Mouse (Mus musculus) limb, embryonic 10.5 days (tissue): ENCODE results near the gene Gpank1. TPM values are rescaled to one million over a fixed set of nuclear protein-coding genes. Genes with fewer than 3 reads are reported as not detected.

ENCODE experiments used
- DNase-seq: peaks from one replicate; pipeline ENCODE4 v3.0.0-alpha.2; 2017; ENCODE audit warnings: low spot score
- H3K27ac ChIP-seq: fragments of 300-500 bp; sonication (generic); 2 replicates; pipeline ENCODE4 v1.5.1; 2016; ENCODE audit warnings: mild to moderate bottlenecking
- H3K27me3 ChIP-seq: fragments of 300-500 bp; sonication (generic); 2 replicates; pipeline ENCODE4 v1.6.1; 2016; ENCODE audit warnings: low read depth, mild to moderate bottlenecking; ENCODE audit not compliant: poor library complexity, severe bottlenecking
- H3K36me3 ChIP-seq: fragments of 300-500 bp; sonication (generic); 2 replicates; pipeline ENCODE4 v1.6.1; 2016; ENCODE audit warnings: mild to moderate bottlenecking, moderate library complexity
- H3K4me1 ChIP-seq: fragments of 300-500 bp; sonication (generic); 2 replicates; pipeline ENCODE4 v1.6.1; 2016
- H3K4me3 ChIP-seq: fragments of 300-500 bp; sonication (generic); 2 replicates; pipeline ENCODE4 v1.5.1; 2016; ENCODE audit warnings: mild to moderate bottlenecking, moderate library complexity
- H3K9me3 ChIP-seq: fragments of 300-500 bp; sonication (generic); replicated peaks from 2 replicates; pipeline ENCODE4 v1.6.1; 2016; ENCODE audit warnings: mild to moderate bottlenecking
- WGBS: fragments of 180-500 bp; shearing (Covaris S2); methylation state at CpG from one replicate; pipeline ENCODE4 v1.1.7; 2016; 5-methylcytosine and 5-hydroxymethylcytosine counted together
- polyA plus RNA-seq: library from polyadenylated mRNA; unstranded; fragments of >200 nt; fragmentation: Nextera tagmentation; extraction: Ambion mirVana; gene quantifications from 2 replicates; pipeline ENCODE4 v1.2.1, GENCODE M21; 2016

Gene Gpank1
- polyA plus RNA-seq, 1 experiment from 2014 or later = 33.9 TPM

GRCm38 (mm10) chr17:35146139-35146538 lies 24.9 kb downstream of the Gpank1 start:
- no peak overlapping the region for H3K27ac ChIP-seq
- H3K36me3 ChIP-seq = peaks cover 97% of the 10 kb centered on the region
- 91% methylated on average over 5 of the region's 5 CpGs for WGBS
- DNase-seq = no peak
- H3K4me1 ChIP-seq = no peaks in the 10 kb centered on the region
- no peaks in the 10 kb centered on the region for H3K9me3 ChIP-seq
- H3K4me3 ChIP-seq = no peak overlapping the region
- no peaks in the 10 kb centered on the region for H3K27me3 ChIP-seq

- DNase-seq = no peak
- H3K4me1 ChIP-seq = no peaks in the 10 kb centered on the region
Measured at GRCm38 (mm10) chr17:35147348-35147747, 26.1 kb downstream of the Gpank1 start.

GRCm38 (mm10) chr17:35147922-35148639 lies 26.8 kb downstream of the Gpank1 start:
- peaks cover 97% of the 10 kb centered on the region for H3K36me3 ChIP-seq
- no peaks in the 10 kb centered on the region for H3K9me3 ChIP-seq
- H3K4me1 ChIP-seq = no peaks in the 10 kb centered on the region
- no peak overlapping the region for H3K4me3 ChIP-seq
- no peak overlapping the region for H3K27ac ChIP-seq
- no peak for DNase-seq
- 70% methylated on average over 5 of the region's 5 CpGs for WGBS
- H3K27me3 ChIP-seq = no peaks in the 10 kb centered on the region

More at GRCm38 (mm10) chr17:35147348-35147747, 26.1 kb downstream of the Gpank1 start:
- H3K9me3 ChIP-seq = no peaks in the 10 kb centered on the region
- H3K36me3 ChIP-seq = peaks cover 97% of the 10 kb centered on the region
- no peaks in the 10 kb centered on the region for H3K27me3 ChIP-seq
- H3K4me3 ChIP-seq = no peak overlapping the region
- H3K27ac ChIP-seq = no peak overlapping the region
- WGBS = 61% methylated on average over 3 of the region's 3 CpGs

- Histone ChIP-seq H3K36me3 (peaks cover 97% of the 10 kb centered on the region), H3K4me3 (no peak overlapping the region), H3K27me3 (no peaks in the 10 kb centered on the region), H3K27ac (no peak overlapping the region), H3K9me3 (no peaks in the 10 kb centered on the region), H3K4me1 (peaks cover 9% of the 10 kb centered on the region)
- DNase-seq = no peak
- 96% methylated on average over 4 of the region's 4 CpGs for WGBS
Measured at GRCm38 (mm10) chr17:35152121-35152520, 30.9 kb downstream of the Gpank1 start.

- Histone ChIP-seq H3K27ac (no peak overlapping the region), H3K4me3 (no peak overlapping the region), H3K4me1 (peaks cover 9% of the 10 kb centered on the region), H3K36me3 (peaks cover 99% of the 10 kb centered on the region), H3K27me3 (no peaks in the 10 kb centered on the region), H3K9me3 (no peaks in the 10 kb centered on the region)
- WGBS = 93% methylated on average over 9 of the region's 9 CpGs
- no peak for DNase-seq
Measured at GRCm38 (mm10) chr17:35153077-35153476, 31.8 kb downstream of the Gpank1 start.

GRCm38 (mm10) chr17:35153931-35154330 lies 32.7 kb downstream of the Gpank1 start:
- WGBS = 80% methylated on average over 4 of the region's 4 CpGs
- Histone ChIP-seq H3K27ac (no peak overlapping the region), H3K27me3 (no peaks in the 10 kb centered on the region), H3K4me1 (peaks cover 9% of the 10 kb centered on the region), H3K9me3 (no peaks in the 10 kb centered on the region), H3K36me3 (peaks cover 99% of the 10 kb centered on the region), H3K4me3 (no peak overlapping the region)
- no peak for DNase-seq

GRCm38 (mm10) chr17:35154616-35155015 lies 33.4 kb downstream of the Gpank1 start:
- H3K27me3 ChIP-seq = no peaks in the 10 kb centered on the region
- peaks cover 99% of the 10 kb centered on the region for H3K36me3 ChIP-seq
- H3K9me3 ChIP-seq = no peaks in the 10 kb centered on the region
- DNase-seq = no peak
- H3K27ac ChIP-seq = no peak overlapping the region
- peaks cover 9% of the 10 kb centered on the region for H3K4me1 ChIP-seq
- no peak overlapping the region for H3K4me3 ChIP-seq
- WGBS = 96% methylated on average over 7 of the region's 7 CpGs

GRCm38 (mm10) chr17:35155451-35155850 lies 34.2 kb downstream of the Gpank1 start:
- DNase-seq = no peak
- Histone ChIP-seq H3K36me3 (peaks cover 99% of the 10 kb centered on the region), H3K9me3 (no peaks in the 10 kb centered on the region), H3K27ac (0 out of 2 replicates have a peak overlapping the region, but pooled peaks have one; percentile 17), H3K4me1 (peaks cover 9% of the 10 kb centered on the region), H3K27me3 (no peaks in the 10 kb centered on the region), H3K4me3 (peak overlapping the region; percentile 1; the same call in 1 of the 2 replicates)
- whole genome bisulfite sequencing = 93% methylated on average over 12 of the region's 12 CpGs

- no peak for DNase-seq
- no peaks in the 10 kb centered on the region for H3K27me3 ChIP-seq
- peaks cover 100% of the 10 kb centered on the region for H3K36me3 ChIP-seq
- peaks cover 11% of the 10 kb centered on the region for H3K4me1 ChIP-seq
- 92% methylated on average over 33 of the region's 33 CpGs for WGBS
- H3K4me3 ChIP-seq = no peak overlapping the region
- no peak overlapping the region for H3K27ac ChIP-seq
- no peaks in the 10 kb centered on the region for H3K9me3 ChIP-seq
Measured at GRCm38 (mm10) chr17:35156461-35157200, 35.4 kb downstream of the Gpank1 start.

GRCm38 (mm10) chr17:35157254-35157653 lies 36.0 kb downstream of the Gpank1 start:
- Histone ChIP-seq H3K9me3 (no peaks in the 10 kb centered on the region), H3K4me1 (peaks cover 18% of the 10 kb centered on the region), H3K4me3 (no peak overlapping the region), H3K27me3 (no peaks in the 10 kb centered on the region), H3K36me3 (peaks cover 100% of the 10 kb centered on the region), H3K27ac (no peak overlapping the region)
- WGBS = 95% methylated on average over 8 of the region's 8 CpGs
- no peak for DNase-seq

GRCm38 (mm10) chr17:35157661-35158175 lies 36.5 kb downstream of the Gpank1 start:
- Histone ChIP-seq H3K9me3 (no peaks in the 10 kb centered on the region), H3K36me3 (peaks cover 100% of the 10 kb centered on the region), H3K27ac (no peak overlapping the region), H3K4me3 (no peak overlapping the region), H3K4me1 (peaks cover 22% of the 10 kb centered on the region), H3K27me3 (no peaks in the 10 kb centered on the region)
- 90% methylated on average over 8 of the region's 8 CpGs for WGBS
- DNase-seq = no peak

GRCm38 (mm10) chr17:35158850-35159593 lies 37.8 kb downstream of the Gpank1 start:
- no peaks in the 10 kb centered on the region for H3K9me3 ChIP-seq
- H3K4me3 ChIP-seq = no peak overlapping the region
- peaks cover 33% of the 10 kb centered on the region for H3K4me1 ChIP-seq
- no peaks in the 10 kb centered on the region for H3K27me3 ChIP-seq
- no peak for DNase-seq
- H3K27ac ChIP-seq = no peak overlapping the region
- H3K36me3 ChIP-seq = peaks cover 90% of the 10 kb centered on the region
- 92% methylated on average over 16 of the region's 16 CpGs for WGBS
